Comparison of ENCODE assay signal across 19 mouse cellular contexts in the genomic region with DNA sequence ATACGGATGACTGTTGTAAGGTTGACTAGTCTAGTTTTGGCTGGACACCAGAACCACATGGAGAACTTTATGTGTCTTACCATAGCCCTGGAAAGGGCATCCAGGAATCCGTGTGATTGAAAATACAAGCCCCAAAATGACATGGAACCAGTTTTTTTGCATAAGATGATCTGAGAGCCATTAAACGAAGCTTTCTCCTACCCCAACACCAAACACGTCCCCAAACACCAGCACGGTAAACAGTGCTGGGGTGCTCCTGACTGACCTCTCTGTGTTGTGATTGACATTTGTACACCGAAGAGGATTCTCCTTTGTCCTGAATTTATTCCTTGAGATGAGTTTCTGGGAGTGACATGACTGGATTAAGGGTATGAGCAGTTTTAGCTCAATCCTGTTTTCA. TPM values are rescaled to one million over a fixed set of nuclear protein-coding genes. Genes with fewer than 3 reads are reported as not detected.
A peak's percentile ranks its signal among the peaks of the same experiment; 100 is the strongest.
DNase-seq lines count a peak whose midpoint lies in the region; ATAC-seq and TF ChIP-seq lines count a peak whose summit lies in the region.
"Had no signal": no experiment of that assay in that cellular context is flagged by ENCODE, and none has a peak within 500 bp of the region (broad histone marks: within the 10 kb centered on the region; RNA-seq: fewer than 3 reads in every experiment).

No protein-coding gene starts in this region.

- H3K27me3 ChIP-seq in heart, embryonic 16.5 days (ENCODE audit: control insufficient read depth, insufficient read depth, low read length) = no peaks in the 10 kb centered on the region
- no peaks in the 10 kb centered on the region for H3K27me3 ChIP-seq in spleen, adult 2 months (ENCODE audit: control insufficient read depth, insufficient read depth, low read length)
- H3K27me3 ChIP-seq: heart, embryonic 13.5 days; hindbrain, embryonic 12.5 days; Patski had no signal

- H3K27ac ChIP-seq in heart, embryonic 16.5 days (ENCODE audit: low read length) = no peak overlapping the region
- peak overlapping the region; percentile 82 for H3K27ac ChIP-seq in spleen, adult 2 months (ENCODE audit: insufficient read depth, low read length)
- peak overlapping the region; percentile 87 for H3K27ac ChIP-seq in macrophage
- H3K27ac ChIP-seq: embryonic facial prominence, embryonic 10.5 days; heart, embryonic 13.5 days; hindbrain, embryonic 12.5 days had no signal

- H3K36me3 ChIP-seq in heart, embryonic 16.5 days (ENCODE audit: control insufficient read depth, insufficient read depth) = no peaks in the 10 kb centered on the region
- peaks cover 4% of the 10 kb centered on the region; the same call in 1 of the 2 replicates for H3K36me3 ChIP-seq in spleen, adult 2 months (ENCODE audit: control insufficient read depth, insufficient read depth, low read length)
- H3K36me3 ChIP-seq in macrophage (ENCODE audit: inconsistent target) = no peaks in the 10 kb centered on the region
- H3K36me3 ChIP-seq: embryonic facial prominence, embryonic 10.5 days; heart, embryonic 13.5 days; hindbrain, embryonic 12.5 days had no signal

- H3K4me2 ChIP-seq in heart, embryonic 16.5 days (ENCODE audit: low read depth, low read length) = peak overlapping the region; percentile 11
- H3K4me2 ChIP-seq: heart, embryonic 13.5 days; hindbrain, embryonic 12.5 days had no signal

- no peaks in the 10 kb centered on the region for H3K9me3 ChIP-seq in heart, embryonic 16.5 days (replicated peaks; ENCODE audit: control insufficient read depth, low read length)
- H3K9me3 ChIP-seq: embryonic facial prominence, embryonic 10.5 days; heart, embryonic 13.5 days; hindbrain, embryonic 12.5 days had no signal

- WGBS in heart, embryonic 16.5 days = 83% methylated on average over 6 of the region's 6 CpGs
- WGBS in spleen, adult 2 months = 35% methylated on average over 6 of the region's 6 CpGs
- WGBS in macrophage (ENCODE audit: missing documents) = 71% methylated on average over 6 of the region's 6 CpGs

- no peak for DNase-seq in heart, postnatal 14 days
- no peak for DNase-seq in spleen, adult 2 months (ENCODE audit: low read depth in 1 of 2, low spot score in 2 of 2)
- DNase-seq in spleen, postnatal 4 days (ENCODE audit: low spot score in 2 of 2) = no peak
- DNase-seq in adrenal gland, postnatal 36 days = no peak
- DNase-seq: adrenal gland, postnatal 14 days; cerebellum, adult 2 months; cerebellum, postnatal 10 days; gastrocnemius, adult 2 months; gastrocnemius, postnatal 25 days had no signal

- H3K4me1 ChIP-seq in heart, embryonic 16.5 days (ENCODE audit: control insufficient read depth, insufficient read depth, low read length) = no peaks in the 10 kb centered on the region; the same call in 1 of the 2 replicates
- peaks cover 31% of the 10 kb centered on the region for H3K4me1 ChIP-seq in spleen, adult 2 months (ENCODE audit: control insufficient read depth, insufficient read depth, insufficient read length)
- H3K4me1 ChIP-seq: embryonic facial prominence, embryonic 10.5 days; hindbrain, embryonic 12.5 days had no signal

- peaks cover 69% of the 10 kb centered on the region for H3K79me2 ChIP-seq in macrophage (ENCODE audit: inconsistent target)

- no peak for ATAC-seq in heart, embryonic 16.5 days (replicated peaks; ENCODE audit: extremely low read depth, insufficient read depth, low FRiP score)
- ATAC-seq in granulocyte monocyte progenitor cell, adult 5-6 weeks (replicated peaks; ENCODE audit: poor library complexity, severe bottlenecking) = no peak
- ATAC-seq: forebrain, embryonic 14.5 days; hindbrain, embryonic 16.5 days; Patski had no signal

- H3K4me3 ChIP-seq in heart, embryonic 16.5 days (ENCODE audit: low read length) = peak overlapping the region; percentile 44; the same call in 1 of the 2 replicates
- H3K4me3 ChIP-seq in spleen, adult 2 months (ENCODE audit: extremely low read depth, insufficient read depth, insufficient read length) = peak overlapping the region; percentile 81
- H3K4me3 ChIP-seq in macrophage (ENCODE audit: inconsistent target) = no peak overlapping the region
- H3K4me3 ChIP-seq: embryonic facial prominence, embryonic 10.5 days; gastrocnemius, adult 2 months; heart, embryonic 13.5 days; hindbrain, embryonic 12.5 days had no signal

- TF ChIP-seq CTCF in spleen, adult 2 months (IDR thresholded peaks at IDR 0.05; ENCODE audit: extremely low read depth, insufficient read depth, insufficient read length, insufficient replicate concordance) = no peak

- H3K9ac ChIP-seq in heart, embryonic 16.5 days (ENCODE audit: low read length) = peak overlapping the region; percentile 1; the same call in 1 of the 2 replicates
- H3K9ac ChIP-seq: heart, embryonic 13.5 days; hindbrain, embryonic 12.5 days had no signal

- no peak for TF ChIP-seq POLR2A in spleen, adult 2 months (IDR thresholded peaks at IDR 0.05; ENCODE audit: low read depth, low read length)

- intact Hi-C loops in heart, postnatal 14 days (cut with DNase I) = no loop called here

RNA-seq across cellular contexts. Expression of a gene that starts 5.6 kb away (rescaled TPM):
- 5.9 and 16.8 TPM in 2 replicates for polyA plus RNA-seq in heart, embryonic 16.5 days (2015; fragmentation: Nextera tagmentation; extraction: Ambion mirVana)
- 1 to 10 TPM in 1 of 2 experiments, under 1 TPM in 1; 0.57 to 4.5 TPM for total RNA-seq in heart, postnatal 14 days (2021)
- 28.0 and 33.6 TPM in 2 replicates for polyA plus RNA-seq in spleen, adult 2 months (2012; rRNA removed)
- 10 to 100 TPM in 19 of 26 experiments, 1 to 10 TPM in 7; 3.6 to 86.8 (median 23.6) TPM for total RNA-seq in macrophage (2018; cell fraction: chromatin; rRNA removed)
- total RNA-seq in macrophage (2018; cell fraction: cytosol; rRNA removed) = 10 to 100 TPM in 13 of 26 experiments, 1 to 10 TPM in 13; 2.7 to 13.9 (median 9.6) TPM
- total RNA-seq in macrophage (2018; cell fraction: nucleus; rRNA removed) = 10 to 100 TPM in 15 of 26 experiments, 1 to 10 TPM in 11; 4.0 to 71.5 (median 11.9) TPM
- polyA plus RNA-seq in macrophage (2018) = 6.0 to 22.2 TPM (median 10.9 TPM) in 3 replicates
- under 1 TPM; 0.30 to 0.40 TPM for total RNA-seq in adrenal gland, postnatal 36 days (2021)
- total RNA-seq in granulocyte monocyte progenitor cell, adult 5-6 weeks (2014; fragmentation: Nextera tagmentation) = 14.4 and 20.0 TPM in 2 replicates
- 14.6 and 18.5 TPM in 2 replicates for total RNA-seq in granulocyte monocyte progenitor cell, adult 5-6 weeks (2017)
- polyA plus RNA-seq: C2C12 had no signal
